Mouse (Mus musculus) kidney, postnatal 10 days (tissue): ENCODE results near the gene Bax.
A peak's percentile ranks its signal among the peaks of the same experiment; 100 is the strongest.
"Not testable (repeated sequence)": the region's sequence is repeated elsewhere in the genome, so short reads cannot be mapped to it uniquely, and the experiment has no call there.

Source experiments
- DNase-seq: peaks from one replicate; pipeline ENCODE4 v3.0.0; 2021; ENCODE audit warnings: mixed read lengths

Bax gene

DNA sequence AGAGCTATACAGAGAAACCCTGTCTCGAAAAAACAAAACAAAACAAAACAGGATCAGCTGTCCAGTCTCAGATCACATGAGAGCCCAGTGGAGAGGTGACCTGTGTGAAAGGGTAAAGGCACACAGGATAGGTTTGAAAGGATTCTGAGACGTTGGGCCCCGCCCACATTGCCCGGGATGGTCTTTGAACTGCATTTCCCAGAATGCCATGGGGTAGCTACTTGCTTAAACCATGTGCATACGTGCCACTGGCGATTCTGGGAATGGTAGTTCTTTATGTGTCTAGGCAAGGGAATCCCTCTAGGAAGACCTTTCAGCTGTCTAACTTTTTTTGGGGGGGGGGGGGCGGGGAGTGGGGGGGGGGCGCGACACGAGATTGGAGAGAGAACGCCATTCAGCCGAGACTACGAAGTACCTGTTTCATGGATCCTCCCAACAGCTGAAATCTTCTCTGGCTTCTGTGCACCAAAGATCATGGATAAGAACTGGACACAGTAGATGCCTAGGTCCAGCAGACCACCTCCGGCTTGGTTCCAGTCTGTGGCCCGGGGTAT, 14.8 kb upstream of the Bax start, which contains the start of gene Tulp2:
TSS of gene Tulp2 (plus strand) at position 504 of the 554 bp plus-strand sequence.
- DNase-seq = peak; percentile 80

DNA sequence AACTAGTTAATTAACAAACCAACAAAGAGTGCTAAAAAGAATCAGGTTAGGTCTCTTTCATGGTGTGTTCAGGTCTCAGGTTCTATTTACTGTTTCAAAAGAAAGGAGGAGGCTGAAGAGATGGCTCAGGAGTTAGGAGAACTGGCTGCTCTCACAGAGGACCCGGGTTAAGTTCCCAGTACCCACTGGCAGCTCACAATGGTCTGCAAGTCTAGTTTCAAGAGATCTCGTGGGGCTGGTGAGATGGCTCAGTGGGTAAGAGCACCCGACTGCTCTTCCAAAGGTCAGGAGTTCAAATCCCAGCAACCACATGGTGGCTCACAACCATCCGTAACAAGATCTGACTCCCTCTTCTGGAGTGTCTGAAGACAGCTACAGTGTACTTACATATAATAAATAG, 13.6 kb upstream of the Bax start:
- DNase-seq = not testable (repeated sequence)

DNA sequence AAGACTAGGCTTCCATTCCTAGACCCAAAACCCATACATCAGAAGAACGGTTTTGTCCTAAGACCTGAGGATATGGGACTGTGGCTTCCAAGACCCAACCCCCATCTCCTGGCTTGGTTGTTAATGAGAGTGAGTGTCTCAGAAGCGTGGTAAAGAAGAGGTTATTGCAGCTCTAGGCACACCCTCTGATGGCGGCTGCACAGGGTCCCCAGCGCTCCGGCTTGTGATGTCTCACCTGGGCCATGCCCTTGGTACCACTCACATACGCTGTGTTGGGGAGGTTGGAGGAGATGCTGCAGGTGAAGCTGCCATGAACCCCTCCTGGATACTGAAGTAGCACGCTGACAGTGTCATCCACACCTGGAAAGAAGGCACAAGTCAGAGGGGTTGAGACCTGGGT, 12.1 kb upstream of the Bax start:
- no peak for DNase-seq

GRCm38 (mm10) chr7:45477003-45477402, 10.3 kb upstream of the Bax start:
- DNase-seq = peak; percentile 78

DNA sequence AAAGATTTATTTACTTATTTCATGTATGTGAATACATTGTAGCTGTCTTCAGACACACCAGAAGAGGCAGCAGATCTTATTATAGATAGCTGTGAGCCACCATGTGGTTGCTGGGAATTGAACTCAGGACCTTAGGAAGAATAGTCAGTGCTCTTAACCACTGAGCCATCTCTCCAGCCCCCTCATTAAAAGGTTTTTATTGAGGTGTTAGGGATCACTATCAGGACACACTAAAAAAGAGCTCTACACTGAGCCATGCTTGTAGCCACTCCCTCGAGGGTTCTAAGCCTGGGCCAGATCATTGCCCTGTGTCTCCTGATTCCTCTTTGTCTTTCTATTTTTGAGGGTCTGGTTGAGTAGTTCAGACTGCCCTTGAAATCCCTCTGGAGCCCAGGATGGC, 9.8 kb upstream of the Bax start:
- no peak for DNase-seq

GRCm38 (mm10) chr7:45475291-45475969, 8.7 kb upstream of the Bax start:
- peak; percentile 45 for DNase-seq

DNA sequence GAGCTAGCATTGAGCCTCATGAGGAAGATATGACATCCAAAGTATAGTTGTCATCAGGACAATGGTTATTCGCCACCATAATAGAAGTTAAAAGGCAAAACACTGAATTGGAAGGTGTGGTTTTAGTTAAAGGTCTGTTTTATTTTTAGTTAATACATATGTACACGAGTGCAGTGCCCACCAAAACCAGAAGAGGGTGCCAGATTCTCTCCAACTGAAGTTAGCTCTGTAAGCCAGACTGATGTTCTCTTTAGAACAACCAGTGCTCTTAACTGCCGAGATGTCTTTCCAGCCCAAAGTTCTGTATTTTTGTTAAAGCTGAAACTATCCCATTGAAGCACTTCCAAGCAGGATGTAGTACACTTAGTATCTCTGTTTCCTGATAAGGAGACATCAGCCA, 4.2 kb upstream of the Bax start:
- peak; percentile 91 for DNase-seq

GRCm38 (mm10) chr7:45467090-45467670, 482 bp upstream of the Bax start:
- DNase-seq = no peak

DNA sequence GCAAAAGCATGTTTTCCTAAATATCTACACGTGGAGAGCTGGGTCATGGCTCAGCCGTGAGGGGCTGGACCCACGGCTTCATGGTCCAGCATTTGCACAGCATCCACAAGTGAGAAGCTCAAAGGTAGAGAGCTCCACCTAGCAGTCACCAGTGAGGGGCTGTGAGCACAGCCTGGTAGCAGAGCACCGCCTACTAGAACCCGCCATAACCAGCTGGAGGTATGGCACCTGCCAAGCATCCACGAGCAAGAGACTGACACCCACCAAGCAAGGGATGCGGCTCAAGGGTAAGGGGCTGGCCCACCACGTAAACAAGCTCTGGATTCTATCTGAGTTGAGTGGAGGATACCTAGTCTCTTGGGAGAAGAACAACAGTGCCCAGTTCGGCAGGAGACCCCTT, 1.1 kb downstream of the Bax start:
- DNase-seq = peak; percentile 48

GRCm38 (mm10) chr7:45465112-45465511, 1.6 kb downstream of the Bax start:
- no peak for DNase-seq

GRCm38 (mm10) chr7:45463987-45464778, 2.5 kb downstream of the Bax start:
- no peak for DNase-seq

- DNase-seq = not testable (repeated sequence)
These were observed 3.8 kb downstream of the Bax start for GRCm38 (mm10) chr7:45462868-45463267.

DNA sequence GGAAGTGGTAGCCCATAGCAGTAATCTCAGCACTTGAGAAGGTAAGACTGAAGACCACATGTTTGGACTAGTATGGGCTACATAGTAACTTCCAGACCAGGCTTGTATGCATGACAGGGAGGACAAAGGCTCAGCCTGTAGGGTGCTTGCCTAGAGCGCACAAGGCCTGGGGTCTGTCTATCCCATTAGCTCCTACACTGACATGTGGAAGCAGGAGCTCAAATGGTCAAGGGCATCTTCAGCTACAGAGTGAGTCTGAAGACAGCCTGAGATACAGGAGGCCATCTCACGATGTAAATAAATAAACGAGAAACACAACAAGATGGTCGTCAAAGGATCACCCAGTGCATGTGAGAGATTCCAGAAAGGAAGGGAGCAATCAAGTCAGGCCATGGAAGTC, 4.4 kb downstream of the Bax start:
- DNase-seq = no peak

DNA sequence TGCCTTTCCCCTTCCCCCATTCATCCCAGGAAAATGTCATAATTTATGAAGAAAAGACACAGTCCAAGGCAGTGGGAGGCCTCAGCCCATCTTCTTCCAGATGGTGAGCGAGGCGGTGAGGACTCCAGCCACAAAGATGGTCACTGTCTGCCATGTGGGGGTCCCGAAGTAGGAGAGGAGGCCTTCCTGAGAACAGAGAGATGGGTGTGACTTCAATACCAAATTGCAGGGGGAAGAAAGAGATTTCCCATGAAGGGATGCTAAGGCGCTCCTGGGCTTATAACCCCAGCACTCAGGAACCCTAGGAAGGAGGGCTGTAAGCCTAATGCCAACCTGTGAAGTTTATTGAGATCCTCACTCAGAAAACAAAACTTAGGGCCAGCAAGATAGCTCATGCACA, 4.9 kb downstream of the Bax start:
- DNase-seq = no peak

- DNase-seq = peak; percentile 39
These were observed 5.4 kb downstream of the Bax start for GRCm38 (mm10) chr7:45461326-45461725.

- peak; percentile 84 for DNase-seq
These were observed 5.8 kb downstream of the Bax start for GRCm38 (mm10) chr7:45460860-45461314.

DNA sequence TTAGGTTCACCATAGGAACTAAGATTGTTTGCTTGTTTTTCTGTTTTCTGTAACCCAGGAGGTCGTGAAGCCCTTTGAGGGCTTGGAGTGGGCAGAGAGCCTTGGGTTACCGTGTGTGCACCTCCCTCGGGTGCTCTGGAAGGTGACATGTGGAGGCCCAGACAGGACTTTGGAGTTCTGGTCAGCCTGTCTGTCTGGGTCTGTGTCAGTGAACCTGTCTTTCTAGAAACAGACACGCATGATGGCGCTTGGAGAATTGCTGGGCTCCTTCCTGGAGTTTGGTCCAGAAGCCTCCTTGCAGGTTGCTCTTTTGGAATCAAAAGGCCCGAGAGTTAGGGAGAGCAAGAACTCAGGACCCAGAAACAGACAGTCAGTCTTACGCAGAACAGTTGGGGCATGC, 6.3 kb downstream of the Bax start:
- peak; percentile 58 for DNase-seq

DNA sequence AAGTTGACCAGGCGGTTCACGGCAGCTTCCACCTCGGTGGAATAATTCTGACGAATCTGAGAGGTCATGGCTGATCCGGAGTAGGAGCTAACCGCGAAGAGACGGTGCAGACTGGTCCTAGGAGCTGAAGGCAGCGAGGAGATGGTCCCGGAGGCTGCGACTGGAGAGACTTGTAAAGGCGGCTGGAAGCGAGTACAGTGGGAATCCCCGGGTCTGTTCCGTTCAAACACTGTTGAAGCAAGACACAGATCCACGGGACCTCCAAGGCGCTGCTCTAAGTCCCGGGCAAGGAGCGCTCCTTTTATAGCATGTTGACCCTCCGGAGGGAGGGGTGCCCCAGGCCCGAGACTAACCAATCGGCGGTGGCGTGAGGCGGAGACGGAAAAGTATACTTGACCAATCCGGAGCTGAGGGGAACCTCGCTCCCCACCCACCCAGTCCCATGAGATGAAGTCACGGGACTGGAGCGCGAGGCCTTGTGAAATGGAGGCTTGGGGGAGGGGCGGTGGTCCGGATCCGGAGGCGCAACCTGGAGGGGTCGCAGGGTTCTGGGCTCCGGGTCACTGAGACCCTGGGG, 7.0 kb downstream of the Bax start, which contains the start of gene Ftl1:
TSS of gene Ftl1 (minus strand) at position 321 of the 577 bp plus-strand sequence.
- DNase-seq = peak; percentile 97

DNA sequence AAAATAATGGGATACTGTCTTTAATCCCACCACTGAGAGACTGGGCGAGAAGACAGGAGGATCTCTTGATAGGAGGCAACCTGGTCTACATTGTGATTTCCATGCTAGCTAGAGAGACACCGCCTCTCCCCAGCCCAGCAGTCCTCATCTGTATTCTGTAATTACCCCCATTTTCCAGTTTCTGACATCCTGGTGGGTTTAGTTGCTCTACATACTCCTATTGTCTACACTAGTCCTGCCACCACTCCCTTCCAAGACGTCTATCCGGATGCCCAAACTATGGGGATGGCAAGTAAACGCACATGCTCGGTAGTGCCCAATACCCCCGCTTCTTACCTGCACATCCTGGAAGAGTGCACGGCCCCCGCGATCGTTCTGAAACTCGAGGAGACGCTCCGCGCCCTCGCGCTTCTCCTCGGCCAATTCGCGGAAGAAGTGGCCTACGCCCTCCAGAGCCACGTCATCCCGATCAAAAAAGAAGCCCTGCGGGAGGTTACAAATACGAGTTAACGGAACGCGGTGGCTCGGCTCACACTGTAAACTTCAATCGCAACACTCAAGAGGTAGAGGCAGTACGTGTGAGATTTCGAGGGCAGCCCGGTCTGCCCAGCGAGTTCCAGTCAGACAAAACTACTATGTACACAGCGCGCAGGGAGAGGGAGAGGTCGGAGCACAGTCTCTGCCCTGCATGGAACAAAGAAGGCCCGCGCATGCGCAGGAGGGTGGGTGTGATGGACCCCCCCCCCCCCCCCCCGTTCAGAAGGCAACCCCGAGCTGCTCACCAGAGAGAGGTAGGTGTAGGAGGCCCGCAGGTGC, 7.7 kb downstream of the Bax start:
- DNase-seq = peak; percentile 91

DNA sequence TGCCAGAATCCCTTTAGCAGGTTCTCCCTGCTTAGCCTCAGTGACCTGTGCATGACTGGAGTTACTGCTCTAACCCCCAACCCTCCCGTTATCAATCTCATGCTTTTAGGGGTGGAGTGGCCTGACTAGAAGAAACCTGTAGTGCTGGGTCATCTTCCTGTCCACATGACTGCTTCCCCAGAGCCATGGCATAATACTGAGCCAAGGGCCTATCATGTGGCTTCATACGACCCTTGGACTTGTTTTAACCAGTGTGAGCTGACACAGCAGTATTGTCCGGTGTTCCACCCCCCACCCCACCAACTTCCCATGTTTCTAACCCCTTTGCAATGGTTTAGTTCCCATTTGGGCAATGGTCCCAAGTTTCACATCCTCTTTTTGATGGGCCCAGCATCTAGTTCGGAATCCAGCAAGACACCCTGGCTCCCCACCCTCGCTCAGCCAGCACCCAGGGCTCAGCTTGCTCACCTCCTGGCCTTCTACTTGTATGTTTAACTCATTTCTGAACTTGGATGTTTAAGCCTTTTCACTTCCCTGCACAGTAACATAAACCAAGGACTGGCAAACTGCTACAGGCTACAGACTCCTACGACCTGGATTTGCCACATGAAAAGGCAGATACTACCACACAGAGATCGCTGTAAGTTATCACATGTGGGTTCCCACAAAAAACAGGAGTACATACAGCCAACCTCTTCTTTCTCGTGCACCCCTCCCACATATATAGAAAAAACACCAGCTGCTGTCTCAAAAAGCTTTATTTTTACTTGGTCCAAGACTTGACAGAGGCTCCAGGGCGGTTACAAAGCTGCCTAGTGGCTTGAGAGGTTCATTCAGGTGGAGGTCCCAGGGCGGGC, 9.3 kb downstream of the Bax start:
- DNase-seq = peak; percentile 59

DNA sequence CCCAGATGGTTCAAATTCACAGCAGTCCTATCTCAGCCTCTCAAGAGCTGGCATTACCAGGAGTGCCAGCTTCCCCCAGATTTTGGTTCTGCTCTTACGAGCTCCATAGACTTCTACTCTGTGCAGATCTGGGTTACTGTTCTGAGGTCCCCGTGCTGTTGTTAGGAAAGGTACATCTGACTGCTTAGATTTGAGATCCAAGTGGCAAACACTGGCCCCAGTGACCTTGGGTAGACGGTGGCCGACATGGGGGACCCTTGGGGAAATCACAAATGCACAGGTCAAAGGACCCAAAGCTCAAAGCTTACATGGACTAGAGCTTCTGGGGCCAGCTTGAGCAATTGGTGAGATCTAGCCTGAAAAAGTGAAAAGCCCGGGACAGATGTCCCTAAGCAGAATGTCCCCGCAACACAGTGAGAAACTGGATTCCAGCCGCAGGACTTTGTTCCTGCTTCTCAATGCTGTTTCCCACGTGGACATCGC, 9.9 kb downstream of the Bax start:
- DNase-seq = no peak
